Mouse (Mus musculus) kidney, embryonic 16.5 days (tissue): Measurements from ENCODE around the gene Slc44a3. TPM values are rescaled to one million over a fixed set of nuclear protein-coding genes. Genes with fewer than 3 reads are reported as not detected.
A peak's percentile ranks its signal among the peaks of the same experiment; 100 is the strongest.

ENCODE experiments used
- ATAC-seq: fragments of 200-750 bp; cut with Nextera tagmentation; 2 replicates; pipeline ENCODE4 v1.8.0; 2017; ENCODE audit warnings: moderate TSS enrichment; ENCODE audit not compliant: low FRiP score, low TSS enrichment
- H3K27ac ChIP-seq: fragments of 300-500 bp; sonication (generic); 2 replicates; pipeline ENCODE4 v1.5.1; 2014; ENCODE audit warnings: low read length
- H3K27me3 ChIP-seq: fragments of 300-500 bp; sonication (generic); 2 replicates; pipeline ENCODE4 v1.6.1; 2014; ENCODE audit warnings: low read length, control low read depth, mixed read lengths; ENCODE audit not compliant: insufficient read depth
- H3K36me3 ChIP-seq: fragments of 300-500 bp; sonication (generic); 2 replicates; pipeline ENCODE4 v1.6.1; 2014; ENCODE audit warnings: low read length, control low read depth, mixed read lengths; ENCODE audit not compliant: insufficient read depth
- H3K4me1 ChIP-seq: fragments of 300-500 bp; sonication (generic); 2 replicates; pipeline ENCODE4 v1.6.1; 2014; ENCODE audit warnings: low read length, control low read depth, mixed read lengths; ENCODE audit not compliant: insufficient read depth
- H3K4me2 ChIP-seq: fragments of 300-500 bp; sonication (generic); replicated peaks from 2 replicates; pipeline ENCODE4 v1.6.1; 2014; ENCODE audit warnings: low read depth, low read length
- H3K4me3 ChIP-seq: fragments of 300-500 bp; sonication (generic); 2 replicates; pipeline ENCODE4 v1.5.1; 2014; ENCODE audit warnings: mild to moderate bottlenecking, low read length
- H3K9ac ChIP-seq: fragments of 300-500 bp; sonication (generic); replicated peaks from 2 replicates; pipeline ENCODE4 v1.6.1; 2014; ENCODE audit warnings: low read length
- H3K9me3 ChIP-seq: fragments of 300-500 bp; sonication (generic); 2 replicates; pipeline ENCODE4 v1.6.1; 2016; ENCODE audit warnings: low read length, control low read depth
- WGBS: fragments of 180-500 bp; shearing (Covaris S2); extraction: QIAGEN DNeasy Blood & Tissue Kit; methylation state at CpG from one replicate; pipeline ENCODE4 v1.1.7; 2014; 5-methylcytosine and 5-hydroxymethylcytosine counted together
- polyA plus RNA-seq: library from polyadenylated mRNA; unstranded; fragments of >200 nt; fragmentation: Nextera tagmentation; extraction: Ambion mirVana; gene quantifications from 2 replicates; pipeline ENCODE4 v1.2.1, GENCODE M21; 2015

Slc44a3 gene
- polyA plus RNA-seq, 1 experiment from 2014 or later, result 13.2 TPM

DNA sequence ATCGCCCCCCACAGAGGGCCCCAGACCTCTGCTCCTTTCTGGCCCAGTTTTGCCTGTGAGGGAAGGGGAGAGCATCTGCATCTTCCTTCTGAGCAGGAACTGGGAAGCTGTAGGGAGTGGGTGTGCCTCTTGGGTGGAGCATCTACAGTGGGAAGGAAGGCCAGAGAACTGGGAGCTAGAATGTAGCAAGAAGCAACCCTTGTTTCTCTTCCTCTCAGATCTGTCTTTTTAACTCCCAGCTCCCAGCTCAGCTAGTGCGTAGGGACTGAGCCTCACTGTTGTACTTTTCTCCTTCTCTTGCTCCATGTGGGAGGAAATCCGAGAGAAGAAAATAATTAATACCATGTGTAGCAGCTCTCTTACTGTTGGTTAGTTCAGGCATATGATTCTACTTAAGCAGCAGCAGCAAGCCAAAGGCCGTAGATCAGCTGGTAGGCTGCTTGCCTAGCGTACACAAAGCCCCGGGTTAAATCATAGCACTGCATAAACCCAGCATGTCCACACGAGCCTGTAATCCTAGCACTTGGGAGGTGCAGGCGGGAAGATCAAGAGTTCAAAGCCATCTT, 98.2 kb downstream of the Slc44a3 start:
- peaks cover 3% of the 10 kb centered on the region; the same call in 1 of the 2 replicates for H3K36me3 ChIP-seq
- no peaks in the 10 kb centered on the region for H3K9me3 ChIP-seq
- H3K27me3 ChIP-seq, result no peaks in the 10 kb centered on the region
- H3K4me3 ChIP-seq, result no peak overlapping the region
- ATAC-seq, result peak; percentile 64; the same call in 1 of the 2 replicates
- H3K4me1 ChIP-seq, result peaks cover 64% of the 10 kb centered on the region
- peak overlapping the region; percentile 78 for H3K27ac ChIP-seq
- WGBS, result 32% methylated on average over 8 of the region's 8 CpGs
- peak overlapping the region; percentile 17; the same call in 1 of the 2 replicates for H3K9ac ChIP-seq
- H3K4me2 ChIP-seq, result peak overlapping the region; percentile 33; the same call in 1 of the 2 replicates

DNA sequence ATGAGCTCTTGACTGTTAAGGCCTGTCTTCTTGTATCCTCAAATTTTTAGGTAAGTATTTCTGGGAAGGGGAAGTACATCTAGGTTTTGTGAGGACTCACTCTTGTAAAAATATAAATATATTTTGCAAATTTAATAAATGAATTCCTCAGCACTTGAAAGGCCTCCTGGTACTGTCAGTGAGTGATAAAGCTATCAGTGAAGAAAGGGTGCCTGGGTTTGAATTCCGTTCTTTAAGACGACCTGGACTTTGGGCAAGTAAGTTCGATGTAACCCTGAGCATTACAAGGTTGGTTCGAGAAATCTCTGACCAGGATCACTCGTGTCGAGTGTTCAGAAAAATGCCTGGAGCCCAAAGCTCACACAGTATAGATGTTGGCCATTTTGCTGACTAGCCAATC, 98.8 kb downstream of the Slc44a3 start:
- Histone ChIP-seq H3K4me2 (no peak overlapping the region), H3K36me3 (peaks cover 3% of the 10 kb centered on the region; the same call in 1 of the 2 replicates), H3K4me3 (no peak overlapping the region), H3K27ac (peak overlapping the region; percentile 78), H3K9ac (no peak overlapping the region), H3K9me3 (no peaks in the 10 kb centered on the region), H3K4me1 (peaks cover 65% of the 10 kb centered on the region), H3K27me3 (no peaks in the 10 kb centered on the region)
- no peak for ATAC-seq
- WGBS, result 78% methylated on average over 6 of the region's 6 CpGs

DNA sequence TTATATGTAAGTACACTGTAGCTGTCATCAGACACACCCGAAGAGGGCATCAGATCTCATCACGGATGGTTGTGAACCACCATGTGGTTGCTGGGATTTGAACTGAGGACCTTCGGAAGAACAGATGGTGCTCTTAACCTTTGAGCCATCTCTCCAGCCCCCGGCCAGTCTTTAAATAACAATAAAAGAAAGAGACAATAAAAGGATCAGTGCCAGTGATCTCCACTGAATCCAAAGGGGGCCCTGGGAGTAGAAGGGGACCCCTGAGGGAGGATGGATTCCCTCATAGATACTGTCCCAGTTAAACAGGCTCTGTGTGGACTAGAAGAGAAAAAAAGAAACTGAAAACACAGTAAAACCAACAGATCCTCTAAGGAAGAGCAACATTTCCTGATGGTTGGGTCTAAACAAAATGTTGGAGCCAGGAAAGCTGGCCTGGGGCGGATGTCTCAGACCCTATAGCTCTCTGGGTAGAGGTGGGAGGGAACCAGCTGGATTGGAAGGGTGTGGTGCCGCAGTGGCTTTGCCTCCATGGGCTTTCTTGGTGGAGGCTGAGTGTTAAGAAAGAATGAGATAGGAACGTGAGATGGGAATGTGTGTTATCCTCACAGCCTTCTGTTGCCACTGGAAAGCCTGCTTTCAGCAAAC, 101.8 kb downstream of the Slc44a3 start:
- peaks cover 53% of the 10 kb centered on the region for H3K4me1 ChIP-seq
- peak overlapping the region; percentile 20; the same call in 1 of the 2 replicates for H3K27ac ChIP-seq
- no peak for ATAC-seq
- no peaks in the 10 kb centered on the region for H3K9me3 ChIP-seq
- no peaks in the 10 kb centered on the region for H3K27me3 ChIP-seq
- WGBS, result 45% methylated on average over 7 of the region's 7 CpGs
- no peak overlapping the region for H3K9ac ChIP-seq
- H3K4me2 ChIP-seq, result peak overlapping the region; percentile 11; the same call in 1 of the 2 replicates
- H3K4me3 ChIP-seq, result no peak overlapping the region
- H3K36me3 ChIP-seq, result no peaks in the 10 kb centered on the region

DNA sequence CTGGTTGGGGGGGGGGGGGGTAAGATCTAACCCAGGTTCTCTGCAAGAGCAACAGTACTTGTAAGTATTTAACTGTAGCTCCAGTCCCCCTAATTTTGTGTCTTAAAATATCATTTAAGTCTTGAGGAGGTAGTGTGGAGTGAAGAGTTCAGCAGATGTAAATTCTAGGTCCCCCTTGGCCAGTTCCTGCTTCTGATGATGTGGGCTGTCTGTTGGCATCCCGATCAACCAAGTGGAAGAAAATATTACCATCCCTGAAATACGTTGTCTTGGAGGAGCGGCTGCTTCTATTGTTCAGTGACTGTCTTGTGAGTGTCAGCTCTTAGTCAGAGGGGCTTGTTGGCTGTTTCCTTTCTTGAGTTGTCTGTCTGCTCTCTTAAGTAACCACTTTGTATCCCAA, 102.7 kb downstream of the Slc44a3 start:
- ATAC-seq, result no peak
- 0 out of 2 replicates have a peak overlapping the region, but pooled peaks have one; percentile 24 for H3K27ac ChIP-seq
- H3K9ac ChIP-seq, result 0 out of 2 replicates have a peak overlapping the region, but pooled peaks have one; percentile 19
- H3K36me3 ChIP-seq, result no peaks in the 10 kb centered on the region
- peak overlapping the region; percentile 89 for H3K4me2 ChIP-seq
- 53% methylated on average over 3 of the region's 3 CpGs for WGBS
- H3K27me3 ChIP-seq, result no peaks in the 10 kb centered on the region
- H3K9me3 ChIP-seq, result no peaks in the 10 kb centered on the region
- peak overlapping the region; percentile 88 for H3K4me3 ChIP-seq
- peaks cover 46% of the 10 kb centered on the region for H3K4me1 ChIP-seq

DNA sequence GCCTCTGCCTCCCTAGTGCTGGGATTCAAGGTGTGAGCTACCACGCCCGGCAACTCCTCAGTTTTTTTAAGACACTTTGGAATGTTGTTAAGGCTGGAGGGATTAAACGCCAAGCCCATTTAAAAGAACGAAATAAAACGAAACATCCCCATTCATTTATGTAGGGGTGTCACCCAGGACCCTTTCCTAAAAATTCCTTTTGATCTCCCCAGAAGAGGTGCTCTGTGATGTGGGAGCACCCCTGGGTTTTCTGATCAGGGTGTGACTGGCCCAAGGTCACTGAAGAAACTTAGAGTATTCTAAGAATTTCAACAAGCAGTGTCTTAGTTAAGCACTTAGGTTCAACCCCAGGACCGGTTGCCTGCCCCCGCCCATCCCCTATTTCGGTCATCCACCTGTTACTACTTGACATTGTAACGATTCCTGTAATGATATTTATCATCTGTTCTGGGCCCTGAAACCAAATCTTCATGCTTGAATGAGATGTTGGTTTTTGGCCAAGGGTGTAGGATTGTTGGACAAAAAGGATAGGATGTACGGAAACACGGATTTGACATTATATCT, 103.4 kb downstream of the Slc44a3 start:
- no peaks in the 10 kb centered on the region for H3K36me3 ChIP-seq
- peak overlapping the region; percentile 97 for H3K9ac ChIP-seq
- peaks cover 39% of the 10 kb centered on the region for H3K4me1 ChIP-seq
- no peaks in the 10 kb centered on the region for H3K9me3 ChIP-seq
- 32% methylated on average over 11 of the region's 11 CpGs for WGBS
- no peak for ATAC-seq
- H3K27ac ChIP-seq, result peak overlapping the region; percentile 97; the same call in 1 of the 2 replicates
- H3K27me3 ChIP-seq, result no peaks in the 10 kb centered on the region
- peak overlapping the region; percentile 88 for H3K4me3 ChIP-seq
- H3K4me2 ChIP-seq, result peak overlapping the region; percentile 89

DNA sequence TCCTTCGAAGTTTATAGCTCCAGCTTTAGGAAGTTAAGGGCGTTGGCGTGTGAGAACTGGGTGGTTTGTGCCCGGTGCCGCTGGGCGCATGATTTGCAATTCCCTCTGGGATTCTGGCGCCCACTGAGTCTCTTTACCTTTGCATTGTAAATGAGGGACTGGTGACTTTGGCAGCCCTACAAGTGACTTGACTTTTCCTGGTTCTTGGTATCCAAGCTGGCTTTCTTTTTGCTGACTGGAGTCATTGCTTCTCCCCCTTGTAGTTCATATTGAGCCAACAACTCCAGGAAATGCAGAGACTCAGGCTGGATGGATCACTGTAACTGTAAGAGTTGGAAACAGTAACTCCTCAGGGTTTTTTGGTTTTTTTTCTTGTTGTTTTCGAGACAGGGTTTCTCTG, 104.0 kb downstream of the Slc44a3 start:
- H3K4me1 ChIP-seq, result peaks cover 33% of the 10 kb centered on the region
- no peak for ATAC-seq
- 7% methylated on average over 8 of the region's 8 CpGs for WGBS

DNA sequence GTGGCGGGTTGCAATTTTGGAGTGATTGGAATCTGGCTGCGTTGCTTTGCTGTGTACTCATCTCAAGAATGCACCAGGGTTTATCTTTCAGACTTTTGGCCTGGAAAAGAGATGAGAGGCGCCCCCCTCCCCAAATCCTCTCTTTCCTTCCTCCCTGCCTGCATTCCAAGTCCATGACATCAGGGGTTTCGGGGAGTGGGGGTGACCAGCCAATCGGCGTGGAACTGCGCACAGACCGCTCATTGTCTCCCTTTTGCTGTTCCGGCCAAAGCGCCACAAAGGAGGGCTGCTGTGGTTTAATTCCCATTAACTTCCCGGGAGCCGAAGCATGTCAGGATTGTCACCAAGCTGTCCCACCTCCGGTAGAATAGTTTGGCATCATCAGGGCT, 104.7 kb downstream of the Slc44a3 start:
- Histone ChIP-seq H3K36me3 (no peaks in the 10 kb centered on the region), H3K9me3 (no peaks in the 10 kb centered on the region), H3K4me1 (peaks cover 27% of the 10 kb centered on the region), H3K4me2 (peak overlapping the region; percentile 89), H3K9ac (peak overlapping the region; percentile 97), H3K27me3 (no peaks in the 10 kb centered on the region), H3K27ac (peak overlapping the region; percentile 97), H3K4me3 (peak overlapping the region; percentile 88)
- WGBS, result under 1% methylated on average over 13 of the region's 13 CpGs
- ATAC-seq, result peak; percentile 35

More for the DNA sequence above, 104.0 kb downstream of the Slc44a3 start:
- H3K4me2 ChIP-seq, result peak overlapping the region; percentile 89
- H3K36me3 ChIP-seq, result no peaks in the 10 kb centered on the region
- peak overlapping the region; percentile 97 for H3K9ac ChIP-seq
- H3K27me3 ChIP-seq, result no peaks in the 10 kb centered on the region
- peak overlapping the region; percentile 97 for H3K27ac ChIP-seq
- H3K4me3 ChIP-seq, result peak overlapping the region; percentile 88
- no peaks in the 10 kb centered on the region for H3K9me3 ChIP-seq

DNA sequence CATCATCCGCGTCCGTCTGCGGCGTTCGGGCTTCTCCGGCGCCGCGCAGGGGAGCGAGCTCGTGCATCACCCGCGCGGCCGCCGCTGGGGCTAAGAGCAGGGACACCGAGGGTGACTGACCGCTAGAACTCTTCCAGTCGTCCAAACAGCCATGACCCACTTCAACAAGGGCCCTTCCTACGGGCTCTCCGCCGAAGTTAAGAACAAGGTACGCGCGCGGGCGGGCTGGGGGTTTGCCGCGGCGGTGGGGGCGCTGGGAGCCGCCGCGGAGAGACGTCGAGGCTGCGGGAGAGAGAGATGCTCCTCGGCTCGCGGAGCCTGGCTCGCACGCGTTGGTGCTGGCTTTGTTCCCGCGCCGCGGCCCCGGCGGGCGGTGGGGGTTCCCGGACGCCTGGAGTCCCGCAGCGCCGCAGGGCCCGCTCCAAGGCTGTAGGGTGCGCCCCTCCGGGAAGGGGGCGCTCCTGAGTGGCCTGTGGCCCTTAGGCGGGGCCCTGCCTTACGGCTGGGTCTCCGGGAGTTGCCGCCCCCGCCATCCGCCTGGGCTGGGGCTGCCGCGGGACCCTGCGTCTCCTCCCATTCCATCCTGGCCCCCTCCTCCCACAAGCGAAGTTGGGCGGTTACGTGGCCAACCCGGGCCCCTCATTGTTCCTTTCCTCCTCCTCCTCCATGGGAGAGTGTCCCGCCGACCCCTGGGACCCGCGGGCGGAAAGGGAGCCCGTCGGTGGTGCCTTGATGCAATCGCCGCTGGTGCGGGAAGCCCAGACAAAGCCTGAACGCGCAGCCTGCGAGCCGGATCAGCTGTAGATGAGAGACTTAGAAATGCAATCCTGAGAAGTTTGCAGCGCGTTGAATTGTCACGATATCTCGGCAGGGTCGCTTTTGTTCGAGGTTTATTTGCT, 105.3 kb downstream of the Slc44a3 start:
- H3K9me3 ChIP-seq, result no peaks in the 10 kb centered on the region

DNA sequence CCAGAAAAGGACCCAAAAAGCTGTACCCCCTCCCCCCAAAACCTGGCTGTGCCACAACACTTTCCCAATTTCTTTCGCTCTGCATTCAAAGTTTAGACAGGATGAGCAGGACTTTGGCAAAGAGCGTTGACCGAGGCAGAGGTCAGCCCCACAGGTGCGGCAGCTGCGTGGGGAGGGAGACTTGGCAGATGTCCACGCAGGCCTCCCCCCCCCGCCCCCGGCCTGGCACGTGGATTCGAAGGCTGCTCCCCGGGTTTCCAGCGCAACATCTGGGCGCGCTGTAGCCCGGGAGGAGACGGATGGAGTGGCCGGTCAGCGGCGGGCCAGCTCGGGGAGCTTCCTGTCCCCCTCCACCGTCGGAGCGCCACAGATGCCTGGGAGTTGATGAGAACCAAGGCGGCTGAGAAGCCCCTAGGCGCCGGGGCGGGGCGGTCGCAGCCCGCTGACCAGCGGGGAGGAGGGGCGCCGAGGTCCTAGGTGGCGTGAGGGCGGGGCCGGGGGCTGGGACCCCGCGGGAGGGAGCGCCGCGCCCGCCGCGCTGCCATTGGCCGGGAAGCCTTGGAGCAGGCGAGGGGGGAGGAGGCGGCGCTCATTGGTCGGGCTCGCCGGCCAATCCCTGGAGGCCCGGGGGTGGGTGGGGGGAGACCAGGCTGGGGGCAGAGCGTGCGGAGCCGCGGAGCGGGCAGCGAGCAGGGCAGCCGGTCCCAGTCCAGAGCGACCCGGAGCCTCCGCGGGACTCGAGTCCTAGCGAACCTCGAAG, 106.2 kb downstream of the Slc44a3 start, which contains the start of gene Cnn3:
Gene Cnn3, plus strand, starts transcription at position 637 of the 760 bp plus-strand sequence.
- H3K4me3 ChIP-seq, result peak within 1 kb of the TSS; percentile 88
- ATAC-seq, result peak; percentile 94
- WGBS, result under 1% methylated on average over 42 of the region's 66 CpGs

More for the DNA sequence above, 105.3 kb downstream of the Slc44a3 start:
- Histone ChIP-seq H3K9ac (peak overlapping the region; percentile 97), H3K4me2 (peak overlapping the region; percentile 89), H3K36me3 (no peaks in the 10 kb centered on the region), H3K27me3 (no peaks in the 10 kb centered on the region), H3K4me1 (peaks cover 27% of the 10 kb centered on the region), H3K4me3 (peak overlapping the region; percentile 88), H3K27ac (peak overlapping the region; percentile 97)
- peak; percentile 84 for ATAC-seq
- WGBS, result under 1% methylated on average over 92 of the region's 93 CpGs

More for the DNA sequence above, 106.2 kb downstream of the Slc44a3 start, which contains the start of gene Cnn3:
- Histone ChIP-seq H3K4me2 (peak within 1 kb of the TSS; percentile 89), H3K9me3 (no peaks in the 10 kb centered on the region), H3K27me3 (no peaks in the 10 kb centered on the region), H3K36me3 (no peaks in the 10 kb centered on the region), H3K27ac (peak within 1 kb of the TSS; percentile 97), H3K4me1 (peaks cover 27% of the 10 kb centered on the region), H3K9ac (peak within 1 kb of the TSS; percentile 97)
